Mouse (Mus musculus): ENCODE measurements around the gene Capza2.

DNA sequence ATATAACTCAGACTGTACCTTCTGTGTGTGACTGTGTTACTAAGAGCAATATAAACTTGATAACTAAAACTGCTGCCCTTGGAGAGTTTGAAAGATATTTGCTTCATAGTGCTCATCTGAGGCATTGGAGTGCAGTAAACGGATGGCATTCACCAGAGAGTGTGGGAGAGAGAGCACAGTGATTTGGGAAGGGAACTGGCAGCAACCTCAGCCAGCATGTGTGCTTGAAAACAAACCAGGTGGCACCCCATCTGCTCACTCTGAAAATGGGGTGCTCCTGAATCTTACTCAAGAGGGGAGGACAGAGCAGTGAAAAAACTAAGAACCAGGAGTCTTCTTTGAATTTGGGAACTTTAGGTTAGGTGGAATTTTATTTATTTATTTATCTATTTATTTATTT is 21.3 kb downstream of the Capza2 start:
- TF ChIP-seq EP300 (optimal IDR thresholded peaks at IDR 0.05) = no peak
- no peak for TF ChIP-seq CTCF (IDR thresholded peaks at IDR 0.05; ENCODE audit: low read depth)
